Mouse (Mus musculus): ENCODE data around the gene Eif3i.
"Not testable (repeated sequence)": the region's sequence is repeated elsewhere in the genome, so short reads cannot be mapped to it uniquely, and the experiment has no call there.

Eif3i gene

DNA sequence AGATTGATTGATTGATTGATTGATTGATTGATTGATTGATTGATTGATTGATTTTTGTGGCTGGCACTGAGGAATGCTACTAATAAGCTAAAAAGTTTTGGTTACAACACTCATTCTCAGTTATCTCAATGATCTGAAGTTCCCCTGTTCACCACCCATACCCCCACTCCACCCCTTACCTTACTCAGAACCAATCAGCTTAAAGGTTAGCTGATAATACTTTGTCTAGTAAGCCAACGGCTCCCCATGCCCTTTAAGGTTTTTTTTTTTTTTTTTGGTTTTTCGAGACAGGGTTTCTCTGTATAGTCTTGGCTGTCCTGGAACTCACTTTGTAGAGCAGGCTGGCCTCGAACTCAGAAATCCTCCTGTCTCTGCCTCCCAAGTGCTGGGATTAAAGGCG lies 52.8 kb downstream of the Eif3i start:
- in situ Hi-C loops (cut with MboI, MseI) = not testable (repeated sequence)

GRCm38 (mm10) chr4:129544106-129544505 lies 56.3 kb downstream of the Eif3i start:
- in situ Hi-C loops (cut with MboI, MseI) = no loop called here

DNA sequence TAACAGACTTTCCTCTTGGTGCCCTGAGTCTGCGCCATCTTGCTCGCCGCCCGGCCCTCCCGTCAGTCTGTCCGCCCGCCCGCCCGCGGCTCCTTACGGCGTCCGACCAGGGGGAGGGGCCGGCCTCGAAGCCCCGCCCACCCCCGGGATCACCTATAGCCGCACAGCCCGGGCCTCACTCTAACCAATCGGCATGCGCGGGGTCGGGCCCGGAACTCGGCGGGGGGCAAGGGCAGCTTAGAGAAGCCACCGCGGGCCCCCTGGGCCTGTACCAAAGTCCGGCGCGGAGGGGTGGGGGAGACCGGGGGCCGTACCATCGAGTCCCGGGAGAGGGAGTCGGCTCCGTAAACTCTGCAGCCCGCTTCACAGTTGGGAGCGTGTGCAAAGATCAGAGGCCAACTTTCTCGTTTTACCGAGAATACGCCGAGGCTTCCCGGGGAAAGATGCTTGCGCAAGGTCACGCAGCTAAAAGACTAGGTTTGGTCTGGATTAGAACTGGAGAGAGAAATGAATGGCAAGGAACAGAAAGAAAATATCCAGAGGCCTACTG lies 57.8 kb downstream of the Eif3i start, which contains the start of gene Hdac1:
Gene Hdac1, minus strand, starts transcription at position 122 of the 550 bp plus-strand sequence.
- in situ Hi-C loops (cut with MboI, MseI) = no loop called here
